Mouse (Mus musculus) liver, embryonic 15.5 days (tissue): ENCODE results near the gene Pask. TPM values are rescaled to one million over a fixed set of nuclear protein-coding genes. Genes with fewer than 3 reads are reported as not detected.

Experiments
- ATAC-seq: fragments of 200-750 bp; cut with Nextera tagmentation; 2 replicates; pipeline ENCODE4 v1.8.0; 2017; ENCODE audit warnings: moderate number of reproducible peaks, mild to moderate bottlenecking, moderate library complexity; ENCODE audit not compliant: insufficient read depth
- H3K27ac ChIP-seq: fragments of 300-500 bp; sonication (generic); replicated peaks from 2 replicates; pipeline ENCODE4 v1.5.1; 2015; ENCODE audit warnings: mild to moderate bottlenecking, inconsistent platforms
- H3K27me3 ChIP-seq: fragments of 300-500 bp; sonication (generic); 2 replicates; pipeline ENCODE4 v1.6.1; 2015; ENCODE audit warnings: mild to moderate bottlenecking, inconsistent platforms
- H3K36me3 ChIP-seq: fragments of 300-500 bp; sonication (generic); replicated peaks from 2 replicates; pipeline ENCODE4 v1.6.1; 2015; ENCODE audit warnings: moderate library complexity, mild to moderate bottlenecking, inconsistent platforms
- H3K4me1 ChIP-seq: fragments of 300-500 bp; sonication (generic); replicated peaks from 2 replicates; pipeline ENCODE4 v1.6.1; 2015; ENCODE audit warnings: inconsistent platforms
- H3K4me2 ChIP-seq: fragments of 300-500 bp; sonication (generic); 2 replicates; pipeline ENCODE4 v1.6.1; 2015; ENCODE audit warnings: moderate library complexity, mild to moderate bottlenecking, inconsistent platforms
- H3K4me3 ChIP-seq: fragments of 300-500 bp; sonication (generic); replicated peaks from 2 replicates; pipeline ENCODE4 v1.5.1; 2015; ENCODE audit warnings: mild to moderate bottlenecking, inconsistent platforms
- H3K9ac ChIP-seq: fragments of 300-500 bp; sonication (generic); 2 replicates; pipeline ENCODE4 v1.6.1; 2015; ENCODE audit warnings: moderate library complexity, mild to moderate bottlenecking, inconsistent platforms
- H3K9me3 ChIP-seq: fragments of 300-500 bp; sonication (generic); replicated peaks from 2 replicates; pipeline ENCODE4 v1.6.1; 2016; ENCODE audit warnings: inconsistent platforms
- WGBS: fragments of 180-500 bp; shearing (Covaris S2); methylation state at CpG from one replicate; pipeline ENCODE4 v1.1.7; 2015; ENCODE audit warnings: mixed read lengths; ENCODE audit not compliant: insufficient replicate concordance; 5-methylcytosine and 5-hydroxymethylcytosine counted together
- microRNA-seq: library from miRNA; unstranded; fragments of <30 nt; microRNA quantifications from one replicate; pipeline ENCODE4, GENCODE M21; 2016
- polyA plus RNA-seq: library from polyadenylated mRNA; unstranded; fragments of >200 nt; fragmentation: Nextera tagmentation; extraction: Ambion mirVana; gene quantifications from 2 replicates; pipeline ENCODE4 v1.2.1, GENCODE M21; 2015

The Pask gene
- polyA plus RNA-seq, 1 experiment from 2014 or later: 5.4 TPM

- Histone ChIP-seq H3K9me3 (no peaks in the 10 kb centered on the region), H3K36me3 (no peaks in the 10 kb centered on the region), H3K4me1 (no peaks in the 10 kb centered on the region), H3K27me3 (no peaks in the 10 kb centered on the region), H3K4me2 (no peak overlapping the region), H3K4me3 (no peak overlapping the region), H3K27ac (no peak overlapping the region), H3K9ac (no peak overlapping the region)
- ATAC-seq: no peak
- 12% methylated on average over 3 of the region's 3 CpGs for WGBS
Observed at GRCm38 (mm10) chr1:93289678-93290214, 53.5 kb downstream of the Pask start.

- 56% methylated on average over 7 of the region's 7 CpGs for WGBS
- H3K27me3 ChIP-seq: no peaks in the 10 kb centered on the region
- no peaks in the 10 kb centered on the region for H3K9me3 ChIP-seq
- no peaks in the 10 kb centered on the region for H3K4me1 ChIP-seq
- no peak overlapping the region for H3K27ac ChIP-seq
- no peak overlapping the region for H3K4me3 ChIP-seq
- no peak for ATAC-seq
- H3K4me2 ChIP-seq: no peak overlapping the region
- H3K36me3 ChIP-seq: no peaks in the 10 kb centered on the region
- H3K9ac ChIP-seq: no peak overlapping the region
Observed at GRCm38 (mm10) chr1:93277041-93277440, 66.2 kb downstream of the Pask start.

- Histone ChIP-seq H3K27me3 (no peaks in the 10 kb centered on the region), H3K4me3 (no peak overlapping the region), H3K4me2 (no peak overlapping the region), H3K4me1 (no peaks in the 10 kb centered on the region), H3K27ac (no peak overlapping the region), H3K9me3 (no peaks in the 10 kb centered on the region), H3K36me3 (no peaks in the 10 kb centered on the region), H3K9ac (no peak overlapping the region)
- WGBS: 52% methylated on average over 6 of the region's 6 CpGs
- ATAC-seq: no peak
Observed at GRCm38 (mm10) chr1:93275561-93275960, 67.7 kb downstream of the Pask start.

GRCm38 (mm10) chr1:93272409-93272821 lies 70.9 kb downstream of the Pask start:
- Histone ChIP-seq H3K36me3 (no peaks in the 10 kb centered on the region), H3K4me3 (no peak overlapping the region), H3K4me1 (no peaks in the 10 kb centered on the region), H3K4me2 (no peak overlapping the region), H3K9ac (no peak overlapping the region), H3K9me3 (no peaks in the 10 kb centered on the region), H3K27ac (no peak overlapping the region), H3K27me3 (no peaks in the 10 kb centered on the region)
- WGBS: 3% methylated on average over 16 of the region's 16 CpGs
- ATAC-seq: no peak

GRCm38 (mm10) chr1:93271751-93272150 lies 71.5 kb downstream of the Pask start:
- H3K4me2 ChIP-seq: no peak overlapping the region
- no peak overlapping the region for H3K9ac ChIP-seq
- WGBS: 45% methylated on average over 6 of the region's 6 CpGs
- H3K4me3 ChIP-seq: no peak overlapping the region
- H3K27ac ChIP-seq: no peak overlapping the region
- H3K27me3 ChIP-seq: no peaks in the 10 kb centered on the region
- ATAC-seq: no peak
- H3K9me3 ChIP-seq: no peaks in the 10 kb centered on the region
- H3K36me3 ChIP-seq: no peaks in the 10 kb centered on the region
- H3K4me1 ChIP-seq: no peaks in the 10 kb centered on the region

GRCm38 (mm10) chr1:93270516-93271240 lies 72.6 kb downstream of the Pask start:
- no peaks in the 10 kb centered on the region for H3K9me3 ChIP-seq
- no peak overlapping the region for H3K9ac ChIP-seq
- no peak overlapping the region for H3K4me3 ChIP-seq
- H3K4me2 ChIP-seq: no peak overlapping the region
- WGBS: 44% methylated on average over 3 of the region's 3 CpGs
- no peaks in the 10 kb centered on the region for H3K27me3 ChIP-seq
- no peak for ATAC-seq
- H3K36me3 ChIP-seq: no peaks in the 10 kb centered on the region
- no peaks in the 10 kb centered on the region for H3K4me1 ChIP-seq
- no peak overlapping the region for H3K27ac ChIP-seq

GRCm38 (mm10) chr1:93268246-93268645 lies 75.0 kb downstream of the Pask start:
- no peaks in the 10 kb centered on the region for H3K4me1 ChIP-seq
- no peak overlapping the region for H3K4me2 ChIP-seq
- no peak for ATAC-seq
- no peak overlapping the region for H3K4me3 ChIP-seq
- H3K36me3 ChIP-seq: no peaks in the 10 kb centered on the region
- 54% methylated on average over 2 of the region's 2 CpGs for WGBS
- no peak overlapping the region for H3K9ac ChIP-seq
- no peak overlapping the region for H3K27ac ChIP-seq
- no peaks in the 10 kb centered on the region for H3K27me3 ChIP-seq
- no peaks in the 10 kb centered on the region for H3K9me3 ChIP-seq

- H3K4me2 ChIP-seq: no peak overlapping the region
- H3K9me3 ChIP-seq: no peaks in the 10 kb centered on the region
- no peak overlapping the region for H3K9ac ChIP-seq
- no peak overlapping the region for H3K27ac ChIP-seq
- no peak overlapping the region for H3K4me3 ChIP-seq
- H3K36me3 ChIP-seq: no peaks in the 10 kb centered on the region
- H3K27me3 ChIP-seq: no peaks in the 10 kb centered on the region
- 29% methylated on average over 3 of the region's 3 CpGs for WGBS
- ATAC-seq: no peak
- no peaks in the 10 kb centered on the region for H3K4me1 ChIP-seq
Observed at GRCm38 (mm10) chr1:93267207-93267606, 76.1 kb downstream of the Pask start.

Small RNAs within 50 kb of the gene (microRNA-seq; reads per million reads assigned to microRNA genes)
- gene Mir6345 (not detected), gene Mir6901 (not detected), gene Mir6902 (not detected)

Other genes starting within 250 kb of the Pask start
- 0.24 TPM in 2 replicates for gene Kif1a, start 241.5 kb downstream of the Pask start, polyA plus RNA-seq
- gene Agxt, start 208.2 kb downstream of the Pask start, polyA plus RNA-seq: 12.3 and 14.8 TPM in 2 replicates
- 0.13 and 0.38 TPM in 2 replicates for gene 2310007B03Rik, start 182.5 kb downstream of the Pask start, polyA plus RNA-seq
- gene Crocc2, start 174.8 kb downstream of the Pask start, polyA plus RNA-seq: 0.03 TPM in 1 of 2 replicates, not detected in the other
- gene Sned1, start 107.6 kb downstream of the Pask start, polyA plus RNA-seq: 0.21 and 0.30 TPM in 2 replicates
- gene Mterf4, start 37.6 kb downstream of the Pask start, polyA plus RNA-seq: 9.9 and 10.2 TPM in 2 replicates
- 26.0 and 31.4 TPM in 2 replicates for gene Ppp1r7, start 628 bp downstream of the Pask start, polyA plus RNA-seq
- 0.08 TPM in 1 of 2 replicates, not detected in the other for gene Ano7, start 30.4 kb upstream of the Pask start, polyA plus RNA-seq
- gene Hdlbp, start 135.3 kb upstream of the Pask start, polyA plus RNA-seq: 69.2 and 73.6 TPM in 2 replicates
- gene Farp2, start 168.6 kb upstream of the Pask start, polyA plus RNA-seq: 1.2 and 1.6 TPM in 2 replicates